Mouse (Mus musculus): ENCODE measurements around the gene G0s2.

DNA sequence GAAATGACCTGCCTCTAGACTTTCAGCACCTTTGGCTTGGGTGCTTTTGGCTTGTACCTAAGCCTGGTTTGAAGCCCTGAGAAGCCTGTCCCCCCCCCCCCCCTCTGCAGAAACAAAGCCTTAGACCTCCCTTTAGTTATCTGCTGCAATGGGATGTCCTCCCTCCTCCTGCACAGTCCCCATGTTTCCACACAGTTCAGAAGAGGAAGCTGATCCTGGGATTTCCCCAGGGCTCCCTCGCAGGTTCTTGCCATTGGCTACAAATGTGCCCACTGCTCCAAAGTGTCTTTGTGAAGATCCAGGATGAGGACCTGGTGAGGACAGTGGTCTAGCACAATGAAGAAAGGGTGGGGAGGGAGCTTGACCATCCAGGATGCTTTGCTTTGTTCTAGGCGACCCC is 30.1 kb upstream of the G0s2 start:
- no peak for TF ChIP-seq CTCF (IDR thresholded peaks at IDR 0.05)
- no peak for TF ChIP-seq EP300 (IDR thresholded peaks at IDR 0.05)
